Mouse (Mus musculus) lung, postnatal 0 days (tissue): ENCODE results near the gene Ttll9. TPM values are rescaled to one million over a fixed set of nuclear protein-coding genes. Genes with fewer than 3 reads are reported as not detected.

Source experiments
- ATAC-seq: fragments of 200-750 bp; cut with Nextera tagmentation; 2 replicates; pipeline ENCODE4 v1.8.0; 2017; ENCODE audit warnings: moderate library complexity
- DNase-seq: peaks from one replicate; pipeline ENCODE4 v3.0.0-alpha.2; 2016; ENCODE audit warnings: low spot score
- H3K27ac ChIP-seq: fragments of 300-500 bp; sonication (generic); 2 replicates; pipeline ENCODE4 v1.5.1; 2014; ENCODE audit warnings: antibody characterized with exemption, mild to moderate bottlenecking, low read length, mixed read lengths
- H3K27me3 ChIP-seq: fragments of 300-500 bp; sonication (generic); replicated peaks from 2 replicates; pipeline ENCODE4 v1.6.1; 2014; ENCODE audit warnings: low read length, mixed read lengths; ENCODE audit not compliant: insufficient read depth
- H3K36me3 ChIP-seq: fragments of 300-500 bp; sonication (generic); 2 replicates; pipeline ENCODE4 v1.6.1; 2014; ENCODE audit warnings: low read length, mixed read lengths; ENCODE audit not compliant: insufficient read depth
- H3K4me1 ChIP-seq: fragments of 300-500 bp; sonication (generic); 2 replicates; pipeline ENCODE4 v1.6.1; 2014; ENCODE audit warnings: antibody characterized with exemption, low read depth, low read length, mixed read lengths; ENCODE audit not compliant: insufficient read depth
- H3K4me2 ChIP-seq: fragments of 300-500 bp; sonication (generic); replicated peaks from 2 replicates; pipeline ENCODE4 v1.6.1; 2014; ENCODE audit warnings: low read depth, mild to moderate bottlenecking, low read length, moderate library complexity, mixed read lengths
- H3K4me3 ChIP-seq: fragments of 300-500 bp; sonication (generic); 2 replicates; pipeline ENCODE4 v1.5.1; 2014; ENCODE audit warnings: low read depth, low read length
- H3K9ac ChIP-seq: fragments of 300-500 bp; sonication (generic); replicated peaks from 2 replicates; pipeline ENCODE4 v1.6.1; 2014; ENCODE audit warnings: low read depth, mild to moderate bottlenecking
- H3K9me3 ChIP-seq: fragments of 300-500 bp; sonication (generic); 2 replicates; pipeline ENCODE4 v1.6.1; 2016; ENCODE audit warnings: low read length, mixed read lengths
- CTCF ChIP-seq: IDR thresholded peaks from 2 replicates; pipeline ENCODE4 v1.5.1; 2016; ENCODE audit warnings: antibody characterized with exemption, mild to moderate bottlenecking
- EP300 ChIP-seq: IDR thresholded peaks from 2 replicates; pipeline ENCODE4 v1.6.1; 2016; ENCODE audit warnings: antibody characterized with exemption, mild to moderate bottlenecking, control low read depth
- WGBS: fragments of 180-500 bp; shearing (Covaris S2); extraction: QIAGEN DNeasy Blood & Tissue Kit; methylation state at CpG from one replicate; pipeline ENCODE4 v1.1.7; 2014; 5-methylcytosine and 5-hydroxymethylcytosine counted together
- polyA plus RNA-seq: library from polyadenylated mRNA; unstranded; fragments of >200 nt; fragmentation: Nextera tagmentation; extraction: Ambion mirVana; gene quantifications from 2 replicates; pipeline ENCODE4 v1.2.1, GENCODE M21; 2015

Ttll9 gene
- polyA plus RNA-seq, 1 experiment from 2014 or later: 1.1 TPM

GRCm38 (mm10) chr2:153055270-153055920 lies 93.1 kb downstream of the Ttll9 start:
- Histone ChIP-seq H3K4me2 (no peak overlapping the region), H3K9ac (no peak overlapping the region), H3K36me3 (no peaks in the 10 kb centered on the region), H3K4me1 (no peaks in the 10 kb centered on the region), H3K4me3 (no peak overlapping the region), H3K27ac (no peak overlapping the region), H3K27me3 (peaks cover 16% of the 10 kb centered on the region; the same call in 1 of the 2 replicates), H3K9me3 (no peaks in the 10 kb centered on the region)
- DNase-seq (no peak), ATAC-seq (no peak)
- TF ChIP-seq CTCF (peak; percentile 48), EP300 (no peak)
- 53% methylated on average over 6 of the region's 6 CpGs for WGBS

Other genes starting within 250 kb of the Ttll9 start
- gene Id1, start 226.2 kb upstream of the Ttll9 start, polyA plus RNA-seq: 214 and 218 TPM in 2 replicates
- 204 and 228 TPM in 2 replicates for gene Cox4i2, start 208.3 kb upstream of the Ttll9 start, polyA plus RNA-seq
- 100 and 103 TPM in 2 replicates for gene Bcl2l1, start 130.8 kb upstream of the Ttll9 start, polyA plus RNA-seq
- 3.1 and 5.7 TPM in 2 replicates for gene Tpx2, start 114.5 kb upstream of the Ttll9 start, polyA plus RNA-seq
- gene Mylk2, start 51.1 kb upstream of the Ttll9 start, polyA plus RNA-seq: 0.04 TPM in 1 of 2 replicates, not detected in the other
- 11.0 and 13.2 TPM in 2 replicates for gene Foxs1, start 29.3 kb upstream of the Ttll9 start, polyA plus RNA-seq
- not detected in 2 replicates for gene Dusp15, start 10.8 kb upstream of the Ttll9 start, polyA plus RNA-seq
- gene Pdrg1, start 52.9 kb downstream of the Ttll9 start, polyA plus RNA-seq: 76.6 and 97.2 TPM in 2 replicates
- gene Xkr7, start 69.4 kb downstream of the Ttll9 start, polyA plus RNA-seq: not detected in 2 replicates
- 10.7 and 11.1 TPM in 2 replicates for gene Ccm2l, start 103.5 kb downstream of the Ttll9 start, polyA plus RNA-seq
- 37.1 and 59.4 TPM in 2 replicates for gene Hck, start 146.0 kb downstream of the Ttll9 start, polyA plus RNA-seq
- 39.7 and 44.5 TPM in 2 replicates for gene Tm9sf4, start 198.8 kb downstream of the Ttll9 start, polyA plus RNA-seq